Mouse (Mus musculus): ENCODE results near the gene Atg7. TPM values are rescaled to one million over a fixed set of nuclear protein-coding genes. Genes with fewer than 3 reads are reported as not detected.
A peak's percentile ranks its signal among the peaks of the same experiment; 100 is the strongest.

Atg7 gene
- total and polyA plus RNA-seq, 2 experiments from 2014 or later: 18.9 to 19.1 TPM

DNA sequence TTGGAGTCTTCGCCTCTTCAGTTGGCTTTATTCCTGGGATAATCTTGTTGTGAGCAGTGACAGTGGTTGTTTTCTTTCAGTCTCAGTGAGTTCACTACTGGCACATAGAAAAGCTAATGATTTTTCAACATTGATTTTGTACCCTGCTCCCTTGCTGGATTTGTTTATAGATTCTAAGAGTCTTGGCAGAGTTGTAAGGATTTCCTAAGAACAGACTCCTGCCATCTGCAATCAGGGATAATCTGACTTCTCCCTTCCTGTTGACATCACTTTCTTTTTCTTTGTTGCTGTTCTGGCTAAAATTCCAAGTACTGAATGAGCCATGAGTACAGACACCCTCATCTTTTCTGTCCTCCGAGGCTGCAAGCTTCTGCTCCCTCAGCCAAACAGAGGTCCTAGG is 20.8 kb downstream of the Atg7 start:
- Histone ChIP-seq H3K9ac (no peak overlapping the region), H3K4me2 (ENCODE audit: low read depth) (no peak overlapping the region), H3K27ac (ENCODE audit: low read depth, low read length) (no peak overlapping the region), H3K4me1 (ENCODE audit: insufficient read depth) (no peaks in the 10 kb centered on the region), H3K4me3 (ENCODE audit: low read depth, low read length) (no peak overlapping the region), H3K9me3 (ENCODE audit: low read length) (no peaks in the 10 kb centered on the region), H3K36me3 (ENCODE audit: insufficient read depth) (no peaks in the 10 kb centered on the region), H3K27me3 (ENCODE audit: insufficient read depth, low read length) (no peaks in the 10 kb centered on the region)
- DNase-seq (peak; percentile 33), ATAC-seq (peak; percentile 32)
- WGBS: 63% methylated on average over 2 of the region's 2 CpGs
- no peak for TF ChIP-seq CTCF (IDR thresholded peaks at IDR 0.05; ENCODE audit: low read depth)

DNA sequence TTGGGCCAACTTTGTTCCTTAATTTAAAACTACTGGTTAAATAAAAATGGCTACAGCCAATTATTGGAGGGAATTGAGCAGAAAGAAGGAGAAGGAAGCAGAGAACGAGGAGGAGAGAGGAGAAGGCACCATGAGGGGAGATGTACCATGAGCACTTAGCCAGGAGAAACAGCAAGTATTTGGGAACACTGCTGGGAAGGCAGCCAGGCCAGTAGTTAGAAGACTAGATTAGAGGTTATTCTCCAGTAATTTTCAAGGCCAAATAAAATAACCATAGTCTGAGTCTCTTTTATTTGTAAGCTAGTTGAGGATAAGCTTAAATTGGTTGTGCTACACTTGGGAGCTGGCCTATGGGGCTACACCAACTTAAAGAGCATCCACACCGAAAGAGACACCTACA is 21.8 kb downstream of the Atg7 start:
- Histone ChIP-seq H3K4me2 (ENCODE audit: low read depth) (no peak overlapping the region), H3K4me1 (ENCODE audit: insufficient read depth) (no peaks in the 10 kb centered on the region), H3K27ac (ENCODE audit: low read depth, low read length) (no peak overlapping the region), H3K9ac (no peak overlapping the region), H3K4me3 (ENCODE audit: low read depth, low read length) (no peak overlapping the region), H3K27me3 (ENCODE audit: insufficient read depth, low read length) (no peaks in the 10 kb centered on the region), H3K9me3 (ENCODE audit: low read length) (no peaks in the 10 kb centered on the region), H3K36me3 (ENCODE audit: insufficient read depth) (no peaks in the 10 kb centered on the region)
- no peak for TF ChIP-seq CTCF (IDR thresholded peaks at IDR 0.05; ENCODE audit: low read depth)
- WGBS: 71% methylated on average over 2 of the region's 2 CpGs
- DNase-seq (no peak), ATAC-seq (no peak)

DNA sequence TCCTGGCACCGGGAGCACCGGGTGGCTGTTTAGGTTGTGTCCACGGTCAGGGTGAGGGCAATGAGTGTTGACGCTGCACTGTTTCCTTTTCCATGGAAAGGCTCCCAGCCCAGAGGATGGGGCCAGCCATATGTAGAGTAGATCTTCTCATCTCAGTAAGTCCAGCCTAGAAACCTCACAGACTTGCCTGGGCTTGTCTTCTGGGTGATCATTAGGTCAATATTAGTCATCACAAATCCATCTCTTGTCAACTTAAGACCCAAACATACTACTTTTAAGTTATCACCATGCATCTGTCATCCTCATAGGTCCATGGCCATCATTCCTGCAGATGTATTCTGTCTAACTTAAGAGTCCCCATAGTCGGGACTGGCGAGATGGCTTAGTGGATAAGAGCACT is 24.6 kb downstream of the Atg7 start:
- no peaks in the 10 kb centered on the region for H3K9me3 ChIP-seq (ENCODE audit: low read length)
- WGBS: 93% methylated on average over 6 of the region's 6 CpGs
- no peak for ATAC-seq

DNA sequence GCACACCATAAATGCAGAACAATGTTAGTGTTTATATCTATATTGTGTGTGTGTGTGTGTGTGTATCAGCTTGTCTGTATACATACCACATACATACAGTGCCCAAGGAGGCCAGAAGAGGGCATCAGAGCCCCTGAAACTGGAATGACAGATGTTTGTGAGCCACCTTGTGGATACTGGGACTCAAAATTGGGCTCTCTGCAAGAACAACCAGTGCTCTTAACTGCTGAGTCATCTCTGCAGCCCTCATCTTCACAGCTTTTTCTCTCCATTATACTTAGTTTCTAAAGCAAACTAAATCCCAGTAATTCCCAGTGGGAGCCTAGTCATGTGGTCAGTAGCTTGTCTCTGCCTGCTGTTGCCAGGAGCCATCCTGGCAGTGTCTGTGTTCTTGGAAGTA is 31.9 kb downstream of the Atg7 start:
- no peaks in the 10 kb centered on the region for H3K27me3 ChIP-seq (ENCODE audit: insufficient read depth, low read length)
- no peaks in the 10 kb centered on the region for H3K9me3 ChIP-seq (ENCODE audit: low read length)
- H3K4me1 ChIP-seq (ENCODE audit: insufficient read depth): no peaks in the 10 kb centered on the region
- H3K27ac ChIP-seq (ENCODE audit: low read depth, low read length): no peak overlapping the region
- peaks cover 9% of the 10 kb centered on the region for H3K36me3 ChIP-seq (ENCODE audit: insufficient read depth)
- ATAC-seq (no peak), DNase-seq (no peak)
- H3K4me3 ChIP-seq (ENCODE audit: low read depth, low read length): no peak overlapping the region
- no peak for TF ChIP-seq CTCF (IDR thresholded peaks at IDR 0.05; ENCODE audit: low read depth)
- H3K4me2 ChIP-seq (ENCODE audit: low read depth): no peak overlapping the region
- no peak overlapping the region for H3K9ac ChIP-seq

More for the DNA sequence above, 24.6 kb downstream of the Atg7 start:
- no peak overlapping the region for H3K9ac ChIP-seq
- H3K4me1 ChIP-seq (ENCODE audit: insufficient read depth): no peaks in the 10 kb centered on the region
- no peak for DNase-seq
- H3K4me2 ChIP-seq (ENCODE audit: low read depth): no peak overlapping the region
- H3K27me3 ChIP-seq (ENCODE audit: insufficient read depth, low read length): no peaks in the 10 kb centered on the region
- H3K27ac ChIP-seq (ENCODE audit: low read depth, low read length): no peak overlapping the region
- no peak for TF ChIP-seq CTCF (IDR thresholded peaks at IDR 0.05; ENCODE audit: low read depth)
- H3K36me3 ChIP-seq (ENCODE audit: insufficient read depth): no peaks in the 10 kb centered on the region
- H3K4me3 ChIP-seq (ENCODE audit: low read depth, low read length): no peak overlapping the region

DNA sequence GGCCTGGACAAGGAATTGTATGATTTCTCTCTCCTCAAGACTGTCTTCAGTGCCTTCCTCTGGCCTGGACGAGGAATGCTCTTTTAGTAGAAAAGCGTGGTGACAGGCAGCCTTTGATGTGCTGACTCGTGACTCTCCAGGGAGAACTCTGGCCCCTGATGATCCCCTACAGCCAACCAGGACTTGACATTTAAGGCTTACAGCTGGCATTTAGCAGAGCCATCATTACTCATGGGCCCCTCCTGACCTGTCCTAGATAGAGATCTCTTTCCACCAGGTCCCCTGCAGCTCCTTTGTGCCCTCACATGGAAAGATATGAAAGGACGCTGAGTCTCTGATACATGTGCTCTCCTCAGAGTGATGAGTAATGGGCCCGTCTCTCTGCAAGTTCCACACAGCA is 33.2 kb downstream of the Atg7 start:
- WGBS: 75% methylated on average over 5 of the region's 5 CpGs
- no peak for TF ChIP-seq CTCF (IDR thresholded peaks at IDR 0.05; ENCODE audit: low read depth)
- no peaks in the 10 kb centered on the region for H3K27me3 ChIP-seq (ENCODE audit: insufficient read depth, low read length)
- no peak overlapping the region for H3K4me3 ChIP-seq (ENCODE audit: low read depth, low read length)
- no peak for ATAC-seq
- no peaks in the 10 kb centered on the region for H3K9me3 ChIP-seq (ENCODE audit: low read length)
- no peaks in the 10 kb centered on the region for H3K4me1 ChIP-seq (ENCODE audit: insufficient read depth)
- peaks cover 12% of the 10 kb centered on the region for H3K36me3 ChIP-seq (ENCODE audit: insufficient read depth)
- H3K27ac ChIP-seq (ENCODE audit: low read depth, low read length): no peak overlapping the region
- H3K4me2 ChIP-seq (ENCODE audit: low read depth): no peak overlapping the region
- DNase-seq: no peak
- no peak overlapping the region for H3K9ac ChIP-seq

DNA sequence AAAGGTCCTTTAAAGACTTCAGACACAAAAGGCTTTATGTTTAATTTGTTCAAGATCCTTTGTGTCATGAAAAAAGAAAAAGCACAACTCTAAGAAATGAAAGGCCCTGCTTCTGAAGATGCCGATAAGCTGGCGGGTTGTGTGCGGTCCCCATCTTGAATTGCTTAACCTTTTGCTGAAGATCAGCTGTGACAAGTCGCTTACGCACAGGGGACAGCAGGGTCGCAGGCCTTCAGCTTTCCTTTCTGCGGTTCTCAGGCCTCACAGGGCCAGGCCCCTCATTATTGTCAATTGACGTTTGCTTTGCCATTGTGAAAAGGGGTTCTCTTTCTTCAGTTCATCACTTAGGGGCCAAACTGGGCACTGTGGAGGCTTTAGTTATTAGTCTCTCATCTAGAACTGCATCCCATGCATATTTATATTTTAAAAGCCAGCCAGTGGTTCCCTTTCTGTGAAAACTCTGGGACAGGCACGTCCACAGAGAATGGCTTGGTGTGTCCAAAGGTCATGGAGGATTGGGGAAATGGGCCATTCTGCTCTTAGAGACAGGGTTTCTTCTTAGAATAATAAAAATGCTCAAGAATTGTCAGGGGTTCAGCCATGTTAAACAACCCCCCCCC is 39.3 kb downstream of the Atg7 start:
- DNase-seq: no peak
- H3K27ac ChIP-seq (ENCODE audit: low read depth, low read length): no peak overlapping the region
- no peaks in the 10 kb centered on the region for H3K4me1 ChIP-seq (ENCODE audit: insufficient read depth)

DNA sequence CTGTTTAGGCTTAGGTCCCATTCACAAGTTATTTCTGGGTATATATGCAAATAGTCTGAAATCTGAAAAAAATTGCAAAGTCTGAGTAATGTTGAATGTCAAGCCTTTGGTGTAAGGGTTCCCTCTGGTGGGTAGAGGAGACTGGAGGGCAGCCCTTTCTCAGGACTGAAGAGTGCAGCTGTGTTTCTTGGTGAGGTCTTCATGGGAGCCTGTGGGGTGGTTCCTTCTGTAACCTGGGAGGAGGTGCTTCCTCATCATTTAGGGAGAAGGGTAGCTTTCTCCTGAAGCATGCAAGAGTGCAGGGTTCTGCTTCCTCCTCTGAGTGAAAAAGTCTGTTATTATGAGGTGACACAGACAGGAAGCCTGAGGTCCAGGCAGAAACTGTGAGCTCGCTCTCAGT is 40.8 kb downstream of the Atg7 start:
- Histone ChIP-seq H3K9ac (no peak overlapping the region), H3K4me2 (ENCODE audit: low read depth) (no peak overlapping the region), H3K9me3 (ENCODE audit: low read length) (no peaks in the 10 kb centered on the region), H3K4me3 (ENCODE audit: low read depth, low read length) (no peak overlapping the region), H3K27me3 (ENCODE audit: insufficient read depth, low read length) (no peaks in the 10 kb centered on the region), H3K4me1 (ENCODE audit: insufficient read depth) (no peaks in the 10 kb centered on the region), H3K36me3 (ENCODE audit: insufficient read depth) (peaks cover 11% of the 10 kb centered on the region), H3K27ac (ENCODE audit: low read depth, low read length) (no peak overlapping the region)
- 96% methylated on average over 1 of the region's 1 CpGs for WGBS
- DNase-seq (no peak), ATAC-seq (0 out of 2 replicates have a peak, but pooled peaks have one; percentile 18)
- peak; percentile 52 for TF ChIP-seq CTCF (IDR thresholded peaks at IDR 0.05; ENCODE audit: low read depth)

More for the DNA sequence above, 39.3 kb downstream of the Atg7 start:
- Histone ChIP-seq H3K4me3 (ENCODE audit: low read depth, low read length) (no peak overlapping the region), H3K9me3 (ENCODE audit: low read length) (no peaks in the 10 kb centered on the region), H3K4me2 (ENCODE audit: low read depth) (no peak overlapping the region), H3K36me3 (ENCODE audit: insufficient read depth) (peaks cover 20% of the 10 kb centered on the region), H3K9ac (no peak overlapping the region), H3K27me3 (ENCODE audit: insufficient read depth, low read length) (no peaks in the 10 kb centered on the region)
- TF ChIP-seq CTCF (IDR thresholded peaks at IDR 0.05; ENCODE audit: low read depth): no peak
- ATAC-seq: no peak
- 33% methylated on average over 9 of the region's 9 CpGs for WGBS

All from forebrain, postnatal 0 days (tissue).